Mouse (Mus musculus) neural tube, embryonic 14.5 days (tissue): ENCODE measurements around the gene Tk2. TPM values are rescaled to one million over a fixed set of nuclear protein-coding genes. Genes with fewer than 3 reads are reported as not detected.

Source experiments
- ATAC-seq: fragments of 200-750 bp; cut with Nextera tagmentation; 2 replicates; pipeline ENCODE4 v1.8.0; 2017; ENCODE audit warnings: low read depth, mild to moderate bottlenecking, moderate TSS enrichment, moderate library complexity
- H3K27ac ChIP-seq: fragments of 300-500 bp; sonication (generic); 2 replicates; pipeline ENCODE4 v1.5.1; 2014; ENCODE audit warnings: low read depth, mild to moderate bottlenecking, control low read depth, low read length, moderate library complexity, mixed read lengths
- H3K27me3 ChIP-seq: fragments of 300-500 bp; sonication (generic); 2 replicates; pipeline ENCODE4 v1.6.1; 2014; ENCODE audit warnings: low read length; ENCODE audit not compliant: control insufficient read depth, insufficient read depth
- H3K36me3 ChIP-seq: fragments of 300-500 bp; sonication (generic); 2 replicates; pipeline ENCODE4 v1.6.1; 2014; ENCODE audit warnings: low read length, mixed read lengths; ENCODE audit not compliant: control insufficient read depth, insufficient read depth
- H3K4me1 ChIP-seq: fragments of 300-500 bp; sonication (generic); 2 replicates; pipeline ENCODE4 v1.6.1; 2014; ENCODE audit warnings: low read length; ENCODE audit not compliant: control insufficient read depth, insufficient read depth
- H3K4me2 ChIP-seq: fragments of 300-500 bp; sonication (generic); 2 replicates; pipeline ENCODE4 v1.6.1; 2014; ENCODE audit warnings: mild to moderate bottlenecking, low read depth, low read length, control low read depth
- H3K4me3 ChIP-seq: fragments of 300-500 bp; sonication (generic); 2 replicates; pipeline ENCODE4 v1.5.1; 2014; ENCODE audit warnings: low read depth, low read length, control low read depth, mixed read lengths
- H3K9ac ChIP-seq: fragments of 300-500 bp; sonication (generic); replicated peaks from 2 replicates; pipeline ENCODE4 v1.6.1; 2014; ENCODE audit warnings: low read depth, mild to moderate bottlenecking, control low read depth, low read length, mixed read lengths
- H3K9me3 ChIP-seq: fragments of 300-500 bp; sonication (generic); 2 replicates; pipeline ENCODE4 v1.6.1; 2016; ENCODE audit warnings: low read length; ENCODE audit not compliant: control insufficient read depth
- WGBS: fragments of 180-500 bp; shearing (Covaris S2); extraction: QIAGEN DNeasy Blood & Tissue Kit; methylation state at CpG from one replicate; pipeline ENCODE4 v1.1.7; 2014; 5-methylcytosine and 5-hydroxymethylcytosine counted together
- polyA plus RNA-seq: library from polyadenylated mRNA; unstranded; fragments of >200 nt; fragmentation: Nextera tagmentation; extraction: Ambion mirVana; gene quantifications from 2 replicates; pipeline ENCODE4 v1.2.1, GENCODE M21; 2014

Gene Tk2
- polyA plus RNA-seq, 1 experiment from 2014 or later = 53.1 TPM

DNA sequence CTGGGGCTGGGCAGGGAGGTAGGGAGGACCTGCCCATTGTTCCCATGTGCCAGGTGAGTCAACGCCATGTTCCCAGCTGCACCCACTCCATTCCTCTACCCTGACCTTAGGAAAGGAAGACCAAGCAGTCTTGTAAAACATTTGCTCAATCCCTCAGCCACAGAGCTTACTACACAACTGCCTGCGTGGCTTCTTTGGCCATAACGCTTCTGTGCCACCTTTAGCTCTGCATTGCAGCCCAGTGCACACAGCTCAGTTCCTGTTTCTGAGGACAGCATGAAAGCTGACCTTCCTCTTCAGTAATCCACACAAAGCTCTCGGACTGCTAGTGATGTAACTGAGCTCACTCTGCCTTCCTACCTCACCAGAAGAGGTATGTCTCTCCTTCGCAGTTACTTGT is 15.4 kb downstream of the Tk2 start:
- Histone ChIP-seq H3K4me1 (no peaks in the 10 kb centered on the region), H3K27me3 (no peaks in the 10 kb centered on the region), H3K4me2 (no peak overlapping the region), H3K36me3 (peaks cover 74% of the 10 kb centered on the region), H3K9me3 (no peaks in the 10 kb centered on the region), H3K27ac (no peak overlapping the region), H3K9ac (no peak overlapping the region), H3K4me3 (no peak overlapping the region)
- ATAC-seq = no peak
- 96% methylated on average over 5 of the region's 5 CpGs for WGBS

DNA sequence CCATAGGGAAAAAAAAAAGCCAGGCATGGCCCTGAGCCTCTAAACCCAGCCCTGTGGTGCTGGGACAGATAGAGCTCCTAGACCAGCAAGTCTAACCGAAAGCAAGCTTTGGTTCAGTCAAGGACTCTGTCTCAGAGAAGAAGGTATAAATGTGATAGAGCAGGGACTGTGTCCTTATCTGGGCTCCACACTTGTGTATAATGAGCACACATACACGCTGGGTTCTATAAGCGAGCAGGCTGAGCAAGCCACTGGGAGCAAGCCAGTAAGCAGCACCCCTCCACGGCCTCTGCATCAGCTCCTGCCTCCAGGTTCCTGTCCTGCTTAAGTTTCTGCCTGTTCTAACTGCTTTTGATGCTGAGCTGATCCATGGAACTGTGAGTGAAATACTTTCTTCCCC is 16.3 kb downstream of the Tk2 start:
- H3K4me2 ChIP-seq = no peak overlapping the region
- ATAC-seq = no peak
- H3K4me1 ChIP-seq = no peaks in the 10 kb centered on the region
- H3K36me3 ChIP-seq = peaks cover 78% of the 10 kb centered on the region
- no peaks in the 10 kb centered on the region for H3K9me3 ChIP-seq
- 99% methylated on average over 4 of the region's 4 CpGs for WGBS
- no peak overlapping the region for H3K4me3 ChIP-seq
- no peak overlapping the region for H3K27ac ChIP-seq
- H3K9ac ChIP-seq = no peak overlapping the region
- H3K27me3 ChIP-seq = no peaks in the 10 kb centered on the region

DNA sequence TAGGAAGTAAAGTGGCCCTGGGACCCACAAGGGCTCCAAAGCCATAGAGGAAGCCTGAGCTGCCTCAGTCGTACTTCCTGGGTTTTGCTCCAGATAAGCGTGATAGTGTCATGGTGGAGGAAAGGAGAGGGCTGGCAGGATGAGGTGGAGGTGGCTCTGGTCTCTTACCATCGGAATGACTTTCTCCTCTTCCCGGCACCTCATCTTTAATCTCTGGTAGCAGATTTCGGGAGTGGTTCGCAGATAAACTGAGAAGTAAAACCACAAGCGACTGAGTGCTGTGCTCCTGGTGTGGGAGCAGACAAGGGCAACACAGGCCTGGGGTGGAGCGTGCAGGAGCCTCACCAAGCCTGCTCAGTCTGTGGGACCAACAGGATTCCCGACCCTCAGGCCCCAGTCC is 18.0 kb downstream of the Tk2 start:
- Histone ChIP-seq H3K27ac (no peak overlapping the region), H3K9ac (no peak overlapping the region), H3K27me3 (no peaks in the 10 kb centered on the region), H3K4me2 (no peak overlapping the region), H3K4me1 (no peaks in the 10 kb centered on the region), H3K36me3 (peaks cover 73% of the 10 kb centered on the region), H3K4me3 (no peak overlapping the region), H3K9me3 (no peaks in the 10 kb centered on the region)
- WGBS = 95% methylated on average over 9 of the region's 9 CpGs
- no peak for ATAC-seq

DNA sequence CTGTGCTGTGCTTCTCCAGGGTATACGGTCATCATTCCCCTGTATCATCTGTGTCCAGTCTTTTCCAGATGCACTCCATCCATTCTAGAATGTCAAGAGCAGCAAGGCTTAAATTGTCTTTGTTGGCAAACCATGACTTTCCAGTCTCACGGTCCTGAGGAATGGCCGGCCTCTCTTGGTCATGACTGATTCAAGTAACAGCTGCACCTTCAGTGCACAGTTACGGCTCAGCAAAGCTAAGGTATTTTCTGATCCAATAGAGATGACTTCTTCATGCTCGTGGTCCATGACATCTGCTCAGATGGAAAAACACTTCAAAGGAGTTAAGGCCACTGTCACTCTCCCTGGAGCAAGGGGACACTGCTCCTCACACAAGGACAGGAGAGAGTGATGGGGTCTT is 21.3 kb downstream of the Tk2 start:
- H3K36me3 ChIP-seq = peaks cover 56% of the 10 kb centered on the region
- H3K4me2 ChIP-seq = no peak overlapping the region
- no peaks in the 10 kb centered on the region for H3K27me3 ChIP-seq
- no peak overlapping the region for H3K4me3 ChIP-seq
- H3K27ac ChIP-seq = no peak overlapping the region
- no peak for ATAC-seq
- WGBS = 91% methylated on average over 5 of the region's 5 CpGs
- H3K9me3 ChIP-seq = no peaks in the 10 kb centered on the region
- H3K4me1 ChIP-seq = no peaks in the 10 kb centered on the region
- no peak overlapping the region for H3K9ac ChIP-seq

DNA sequence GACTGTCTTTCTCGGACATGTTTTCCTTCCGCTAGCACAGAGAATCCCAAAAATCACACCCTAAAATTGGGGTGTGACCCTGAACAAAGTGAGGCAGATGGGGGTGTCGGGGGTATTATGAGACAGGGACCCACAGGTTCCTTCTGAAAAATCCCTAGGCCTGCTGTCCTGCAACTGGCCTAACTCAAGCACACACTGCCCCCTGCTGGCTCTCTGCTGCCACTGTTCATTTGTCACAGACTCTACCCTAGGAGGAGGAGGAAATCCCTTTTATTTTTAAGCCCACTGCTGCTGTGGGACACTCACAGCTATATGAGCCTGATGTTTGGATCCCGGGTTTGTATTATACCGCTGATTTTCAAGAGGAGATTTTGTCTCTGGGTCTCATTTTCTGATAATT is 28.6 kb downstream of the Tk2 start:
- H3K4me1 ChIP-seq = no peaks in the 10 kb centered on the region
- 44% methylated on average over 5 of the region's 5 CpGs for WGBS
- H3K27me3 ChIP-seq = no peaks in the 10 kb centered on the region
- H3K4me2 ChIP-seq = no peak overlapping the region
- no peak overlapping the region for H3K4me3 ChIP-seq
- ATAC-seq = peak; percentile 80
- no peaks in the 10 kb centered on the region for H3K9me3 ChIP-seq
- H3K36me3 ChIP-seq = peaks cover 4% of the 10 kb centered on the region; the same call in 1 of the 2 replicates
- no peak overlapping the region for H3K9ac ChIP-seq
- no peak overlapping the region for H3K27ac ChIP-seq

DNA sequence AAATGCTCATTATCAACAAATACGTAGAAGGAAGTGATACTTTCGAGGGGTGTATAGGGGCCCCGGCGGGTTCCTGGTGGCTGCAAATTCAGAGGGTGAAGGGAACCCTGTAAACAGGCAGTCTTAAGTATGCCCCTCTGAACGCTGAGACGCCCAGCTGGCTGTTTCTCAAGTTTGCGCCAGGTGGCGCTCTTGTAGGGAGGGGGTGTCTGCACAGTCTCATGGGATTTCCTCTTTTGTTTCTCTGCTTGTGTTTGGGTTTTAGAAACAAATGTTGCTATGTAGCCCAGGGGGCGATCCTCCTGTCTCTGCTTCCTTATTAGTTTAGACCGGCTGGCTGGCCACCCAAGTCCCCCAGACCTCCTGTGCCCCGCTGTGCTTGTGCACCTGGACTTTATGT is 29.3 kb downstream of the Tk2 start:
- Histone ChIP-seq H3K9ac (no peak overlapping the region), H3K27ac (no peak overlapping the region), H3K36me3 (no peaks in the 10 kb centered on the region), H3K4me3 (no peak overlapping the region), H3K4me1 (no peaks in the 10 kb centered on the region), H3K4me2 (no peak overlapping the region), H3K9me3 (no peaks in the 10 kb centered on the region), H3K27me3 (no peaks in the 10 kb centered on the region)
- no peak for ATAC-seq
- 29% methylated on average over 11 of the region's 11 CpGs for WGBS

DNA sequence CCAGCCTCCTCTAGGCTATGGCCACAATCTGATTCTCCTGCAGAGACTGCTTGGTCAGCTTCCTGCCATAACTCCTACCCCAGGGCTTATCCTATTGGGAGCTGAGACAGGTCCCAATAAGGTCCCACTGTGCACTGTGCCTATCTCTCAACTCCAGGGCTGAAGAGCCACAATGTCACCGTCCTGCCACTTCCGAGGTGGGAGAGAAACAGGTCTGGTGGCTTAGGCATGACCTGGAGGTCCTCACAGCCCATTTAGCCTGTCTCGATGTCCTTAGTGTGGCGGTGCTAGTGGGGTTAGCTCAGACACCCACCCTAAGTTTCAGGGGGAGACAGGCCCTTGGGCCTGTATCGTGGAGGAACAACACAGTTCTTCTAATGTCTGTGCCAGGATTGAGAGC is 30.8 kb downstream of the Tk2 start:
- WGBS = 87% methylated on average over 5 of the region's 5 CpGs

DNA sequence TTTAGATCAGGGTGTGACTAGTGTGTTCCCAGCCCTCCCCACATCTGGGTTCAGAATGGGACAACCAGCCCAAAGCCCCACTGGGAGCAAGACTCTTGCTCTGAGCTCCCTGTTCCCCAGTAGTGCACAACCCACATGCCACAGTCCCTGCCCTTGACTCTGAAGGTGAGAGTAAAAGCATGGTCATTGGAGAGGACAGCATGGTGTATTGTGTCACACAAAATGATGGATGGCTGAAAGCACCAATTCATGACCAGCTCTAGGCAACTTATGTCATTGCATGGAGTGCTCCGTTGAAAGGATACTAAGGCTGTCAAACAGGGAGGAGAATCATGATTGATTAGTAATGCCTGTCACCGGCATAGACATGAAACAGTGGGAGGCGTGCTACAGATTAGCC is 43.1 kb downstream of the Tk2 start:
- WGBS = 55% methylated on average over 3 of the region's 3 CpGs
- H3K9ac ChIP-seq = no peak overlapping the region
- H3K4me2 ChIP-seq = no peak overlapping the region
- no peak overlapping the region for H3K4me3 ChIP-seq
- no peak overlapping the region for H3K27ac ChIP-seq
- H3K27me3 ChIP-seq = no peaks in the 10 kb centered on the region
- H3K9me3 ChIP-seq = no peaks in the 10 kb centered on the region
- ATAC-seq = no peak
- H3K4me1 ChIP-seq = no peaks in the 10 kb centered on the region
- no peaks in the 10 kb centered on the region for H3K36me3 ChIP-seq

More for the DNA sequence above, 30.8 kb downstream of the Tk2 start:
- no peak overlapping the region for H3K27ac ChIP-seq
- H3K4me1 ChIP-seq = no peaks in the 10 kb centered on the region
- no peak for ATAC-seq
- H3K9me3 ChIP-seq = no peaks in the 10 kb centered on the region
- no peak overlapping the region for H3K9ac ChIP-seq
- no peaks in the 10 kb centered on the region for H3K27me3 ChIP-seq
- H3K4me3 ChIP-seq = no peak overlapping the region
- no peaks in the 10 kb centered on the region for H3K36me3 ChIP-seq
- no peak overlapping the region for H3K4me2 ChIP-seq

DNA sequence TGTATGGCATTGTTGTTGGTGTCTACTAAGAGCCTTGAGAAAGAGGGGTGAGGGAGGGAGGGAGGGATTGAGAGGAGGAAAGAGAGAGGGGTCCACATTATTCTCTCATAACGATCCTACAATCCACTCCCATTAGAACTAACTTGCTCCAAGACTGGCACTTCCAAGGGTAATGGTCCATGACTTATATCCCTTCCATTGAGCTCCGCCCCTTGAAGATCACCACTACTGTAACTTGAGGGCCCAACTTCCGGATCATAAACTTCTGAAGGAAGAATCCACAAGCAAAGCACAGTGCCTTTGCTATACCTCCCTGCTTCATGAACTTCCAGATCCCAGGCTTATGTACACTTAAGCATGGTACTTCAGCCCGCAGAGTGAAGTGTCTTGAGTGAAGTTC is 46.0 kb downstream of the Tk2 start:
- H3K27ac ChIP-seq = no peak overlapping the region
- H3K4me1 ChIP-seq = no peaks in the 10 kb centered on the region
- H3K9me3 ChIP-seq = no peaks in the 10 kb centered on the region
- H3K27me3 ChIP-seq = no peaks in the 10 kb centered on the region
- no peaks in the 10 kb centered on the region for H3K36me3 ChIP-seq
- no peak for ATAC-seq
- H3K9ac ChIP-seq = no peak overlapping the region
- 87% methylated on average over 4 of the region's 4 CpGs for WGBS
- no peak overlapping the region for H3K4me2 ChIP-seq
- no peak overlapping the region for H3K4me3 ChIP-seq

DNA sequence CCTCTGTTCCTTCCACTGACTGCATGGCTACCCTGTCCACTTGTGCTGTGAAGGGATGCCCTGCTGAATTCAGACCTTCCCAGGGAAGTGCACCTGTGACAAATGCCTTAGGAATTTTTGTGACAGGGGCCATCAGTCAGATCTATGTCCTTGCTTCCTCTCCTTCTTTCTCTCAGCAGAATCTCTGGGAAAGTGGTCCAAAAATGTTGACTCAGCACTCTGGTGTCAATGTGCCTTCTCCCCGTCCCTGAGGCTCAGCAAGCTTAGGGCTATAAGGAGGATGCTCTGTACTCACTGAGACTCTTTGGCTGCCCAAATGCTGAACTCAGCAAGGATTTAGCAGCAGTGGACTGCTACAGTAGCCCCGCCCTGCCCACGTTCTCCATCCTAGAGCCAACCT is 46.7 kb downstream of the Tk2 start:
- H3K4me3 ChIP-seq = no peak overlapping the region
- H3K4me2 ChIP-seq = no peak overlapping the region
- no peak overlapping the region for H3K27ac ChIP-seq
- H3K27me3 ChIP-seq = no peaks in the 10 kb centered on the region
- 87% methylated on average over 3 of the region's 3 CpGs for WGBS
- no peak for ATAC-seq
- H3K4me1 ChIP-seq = no peaks in the 10 kb centered on the region
- no peak overlapping the region for H3K9ac ChIP-seq
- H3K36me3 ChIP-seq = no peaks in the 10 kb centered on the region
- H3K9me3 ChIP-seq = no peaks in the 10 kb centered on the region
